Mouse (Mus musculus) midbrain, embryonic 10.5 days (tissue): ENCODE results near the gene Gm16223. TPM values are rescaled to one million over a fixed set of nuclear protein-coding genes. Genes with fewer than 3 reads are reported as not detected.

Experiments
- DNase-seq: peaks from one replicate; pipeline ENCODE4 v3.0.0-alpha.2; 2017; ENCODE audit warnings: low spot score
- H3K27ac ChIP-seq: fragments of 300-500 bp; sonication (generic); replicated peaks from 2 replicates; pipeline ENCODE4 v1.5.1; 2016; ENCODE audit warnings: mild to moderate bottlenecking
- H3K27me3 ChIP-seq: fragments of 300-500 bp; sonication (generic); 2 replicates; pipeline ENCODE4 v1.6.1; 2016; ENCODE audit warnings: low read depth, mild to moderate bottlenecking; ENCODE audit not compliant: poor library complexity, severe bottlenecking
- H3K36me3 ChIP-seq: fragments of 300-500 bp; sonication (generic); 2 replicates; pipeline ENCODE4 v1.6.1; 2016; ENCODE audit warnings: mild to moderate bottlenecking, moderate library complexity
- H3K4me1 ChIP-seq: fragments of 300-500 bp; sonication (generic); 2 replicates; pipeline ENCODE4 v1.6.1; 2016
- H3K4me3 ChIP-seq: fragments of 300-500 bp; sonication (generic); 2 replicates; pipeline ENCODE4 v1.5.1; 2016; ENCODE audit warnings: mild to moderate bottlenecking, moderate library complexity
- H3K9me3 ChIP-seq: fragments of 300-500 bp; sonication (generic); replicated peaks from 2 replicates; pipeline ENCODE4 v1.6.1; 2016; ENCODE audit warnings: mild to moderate bottlenecking
- WGBS: fragments of 180-500 bp; shearing (Covaris S2); methylation state at CpG from one replicate; pipeline ENCODE4 v1.1.7; 2016; 5-methylcytosine and 5-hydroxymethylcytosine counted together
- polyA plus RNA-seq: library from polyadenylated mRNA; unstranded; fragments of >200 nt; fragmentation: Nextera tagmentation; extraction: Ambion mirVana; gene quantifications from 2 replicates; pipeline ENCODE4 v1.2.1, GENCODE M21; 2016

Gene Gm16223
- polyA plus RNA-seq, 1 experiment from 2014 or later = not detected

- Histone ChIP-seq H3K4me1 (no peaks in the 10 kb centered on the region), H3K27ac (no peak overlapping the region), H3K36me3 (no peaks in the 10 kb centered on the region), H3K27me3 (no peaks in the 10 kb centered on the region), H3K4me3 (no peak overlapping the region), H3K9me3 (no peaks in the 10 kb centered on the region)
- WGBS = 92% methylated on average over 3 of the region's 3 CpGs
- no peak for DNase-seq
Measured at GRCm38 (mm10) chr5:42250376-42250775, 182.6 kb downstream of the Gm16223 start.

Other genes with a start within 250 kb of the Gm16223 start
- gene Bod1l, start 223.6 kb upstream of the Gm16223 start, polyA plus RNA-seq = 15.6 and 18.0 TPM in 2 replicates